Mouse (Mus musculus) forebrain, embryonic 11.5 days (tissue): Measurements from ENCODE around the gene Rsad1. TPM values are rescaled to one million over a fixed set of nuclear protein-coding genes. Genes with fewer than 3 reads are reported as not detected.

Experiments used
- ATAC-seq: fragments of 200-750 bp; cut with Nextera tagmentation; replicated peaks from 2 replicates; pipeline ENCODE4 v1.8.0; 2017; ENCODE audit warnings: moderate TSS enrichment; ENCODE audit not compliant: low FRiP score
- DNase-seq: peaks from one replicate; pipeline ENCODE4 v3.0.0-alpha.2; 2017; ENCODE audit warnings: low spot score
- H3K27ac ChIP-seq: fragments of 300-500 bp; sonication (generic); 2 replicates; pipeline ENCODE4 v1.5.1; 2014; ENCODE audit warnings: low read depth, low read length
- H3K27me3 ChIP-seq: fragments of 300-500 bp; sonication (generic); 2 replicates; pipeline ENCODE4 v1.6.1; 2014; ENCODE audit warnings: mild to moderate bottlenecking, low read length, mixed read lengths; ENCODE audit not compliant: control insufficient read depth, insufficient read depth
- H3K36me3 ChIP-seq: fragments of 300-500 bp; sonication (generic); 2 replicates; pipeline ENCODE4 v1.6.1; 2014; ENCODE audit warnings: mild to moderate bottlenecking, low read length, moderate library complexity, mixed read lengths; ENCODE audit not compliant: control insufficient read depth, insufficient read depth
- H3K4me1 ChIP-seq: fragments of 300-500 bp; sonication (generic); replicated peaks from 2 replicates; pipeline ENCODE4 v1.6.1; 2014; ENCODE audit warnings: low read length, mixed read lengths; ENCODE audit not compliant: control insufficient read depth, insufficient read depth
- H3K4me2 ChIP-seq: fragments of 300-500 bp; sonication (generic); 2 replicates; pipeline ENCODE4 v1.6.1; 2014; ENCODE audit warnings: low read depth, mild to moderate bottlenecking, low read length, moderate library complexity, mixed read lengths; ENCODE audit not compliant: severe bottlenecking
- H3K4me3 ChIP-seq: fragments of 300-500 bp; sonication (generic); 2 replicates; pipeline ENCODE4 v1.5.1; 2014; ENCODE audit warnings: low read depth, low read length
- H3K9ac ChIP-seq: fragments of 300-500 bp; sonication (generic); 2 replicates; pipeline ENCODE4 v1.6.1; 2014; ENCODE audit warnings: low read length
- H3K9me3 ChIP-seq: fragments of 300-500 bp; sonication (generic); 2 replicates; pipeline ENCODE4 v1.6.1; 2016; ENCODE audit warnings: low read length, mixed read lengths; ENCODE audit not compliant: control insufficient read depth
- WGBS: fragments of 180-500 bp; shearing (Covaris S2); extraction: QIAGEN DNeasy Blood & Tissue Kit; methylation state at CpG from one replicate; pipeline ENCODE4 v1.1.7; 2014; 5-methylcytosine and 5-hydroxymethylcytosine counted together
- polyA plus RNA-seq: library from polyadenylated mRNA; unstranded; fragments of >200 nt; fragmentation: Nextera tagmentation; extraction: Ambion mirVana; gene quantifications from 2 replicates; pipeline ENCODE4 v1.2.1, GENCODE M21; 2014

The Rsad1 gene
- polyA plus RNA-seq, 1 experiment from 2014 or later: 3.7 TPM

- 37% methylated on average over 9 of the region's 9 CpGs for WGBS
- ATAC-seq (no peak), DNase-seq (peak; percentile 86)
- Histone ChIP-seq H3K27me3 (no peaks in the 10 kb centered on the region), H3K27ac (no peak overlapping the region), H3K9ac (no peak overlapping the region), H3K4me3 (no peak overlapping the region), H3K9me3 (no peaks in the 10 kb centered on the region), H3K4me1 (peaks cover 4% of the 10 kb centered on the region; the same call in 1 of the 2 replicates), H3K36me3 (no peaks in the 10 kb centered on the region), H3K4me2 (no peak overlapping the region)
Observed at GRCm38 (mm10) chr11:94543932-94544331, 5.1 kb downstream of the Rsad1 start.

GRCm38 (mm10) chr11:94543344-94543743 is 5.7 kb downstream of the Rsad1 start:
- H3K4me2 ChIP-seq: no peak overlapping the region
- 80% methylated on average over 12 of the region's 12 CpGs for WGBS
- no peak overlapping the region for H3K9ac ChIP-seq
- DNase-seq: no peak
- H3K4me1 ChIP-seq: peaks cover 3% of the 10 kb centered on the region; the same call in 1 of the 2 replicates
- H3K36me3 ChIP-seq: no peaks in the 10 kb centered on the region
- H3K4me3 ChIP-seq: no peak overlapping the region
- ATAC-seq: no peak
- no peak overlapping the region for H3K27ac ChIP-seq
- no peaks in the 10 kb centered on the region for H3K27me3 ChIP-seq
- H3K9me3 ChIP-seq: no peaks in the 10 kb centered on the region

- Histone ChIP-seq H3K4me3 (no peak overlapping the region), H3K9me3 (no peaks in the 10 kb centered on the region), H3K27me3 (no peaks in the 10 kb centered on the region), H3K36me3 (no peaks in the 10 kb centered on the region), H3K4me2 (no peak overlapping the region), H3K9ac (no peak overlapping the region), H3K4me1 (no peaks in the 10 kb centered on the region), H3K27ac (no peak overlapping the region)
- ATAC-seq (no peak), DNase-seq (no peak)
- 85% methylated on average over 4 of the region's 4 CpGs for WGBS
Observed at GRCm38 (mm10) chr11:94542400-94542799, 6.7 kb downstream of the Rsad1 start.

GRCm38 (mm10) chr11:94539761-94540160 is 9.3 kb downstream of the Rsad1 start:
- Histone ChIP-seq H3K4me2 (no peak overlapping the region), H3K27me3 (no peaks in the 10 kb centered on the region), H3K27ac (no peak overlapping the region), H3K9me3 (no peaks in the 10 kb centered on the region), H3K9ac (no peak overlapping the region), H3K4me1 (no peaks in the 10 kb centered on the region), H3K4me3 (no peak overlapping the region), H3K36me3 (no peaks in the 10 kb centered on the region)
- ATAC-seq (no peak), DNase-seq (no peak)
- 89% methylated on average over 7 of the region's 7 CpGs for WGBS

- H3K4me3 ChIP-seq: no peak overlapping the region
- no peaks in the 10 kb centered on the region for H3K27me3 ChIP-seq
- no peaks in the 10 kb centered on the region for H3K9me3 ChIP-seq
- no peaks in the 10 kb centered on the region for H3K4me1 ChIP-seq
- no peak overlapping the region for H3K27ac ChIP-seq
- no peaks in the 10 kb centered on the region for H3K36me3 ChIP-seq
- H3K9ac ChIP-seq: no peak overlapping the region
- ATAC-seq: no peak
- no peak for DNase-seq
- WGBS: 73% methylated on average over 8 of the region's 8 CpGs
- H3K4me2 ChIP-seq: no peak overlapping the region
Observed at GRCm38 (mm10) chr11:94538733-94539292, 10.2 kb downstream of the Rsad1 start.

- H3K9ac ChIP-seq: no peak overlapping the region
- 86% methylated on average over 8 of the region's 8 CpGs for WGBS
- no peak overlapping the region for H3K27ac ChIP-seq
- no peak for DNase-seq
- no peaks in the 10 kb centered on the region for H3K36me3 ChIP-seq
- no peak overlapping the region for H3K4me3 ChIP-seq
- ATAC-seq: no peak
- H3K27me3 ChIP-seq: no peaks in the 10 kb centered on the region
- H3K9me3 ChIP-seq: no peaks in the 10 kb centered on the region
- H3K4me2 ChIP-seq: no peak overlapping the region
- no peaks in the 10 kb centered on the region for H3K4me1 ChIP-seq
Observed at GRCm38 (mm10) chr11:94533171-94533570, 15.9 kb downstream of the Rsad1 start.

- DNase-seq (no peak), ATAC-seq (no peak)
- 53% methylated on average over 3 of the region's 3 CpGs for whole genome bisulfite sequencing
Observed at GRCm38 (mm10) chr11:94528879-94529278, 20.2 kb downstream of the Rsad1 start.

GRCm38 (mm10) chr11:94526171-94526879 is 22.7 kb downstream of the Rsad1 start:
- DNase-seq (no peak), ATAC-seq (0 out of 2 replicates have a peak, but pooled peaks have one; percentile 33)
- Histone ChIP-seq H3K9ac (no peak overlapping the region), H3K9me3 (no peaks in the 10 kb centered on the region), H3K27ac (no peak overlapping the region), H3K4me3 (no peak overlapping the region), H3K4me1 (no peaks in the 10 kb centered on the region), H3K4me2 (no peak overlapping the region), H3K36me3 (no peaks in the 10 kb centered on the region), H3K27me3 (no peaks in the 10 kb centered on the region)
- WGBS: 57% methylated on average over 9 of the region's 9 CpGs

More at GRCm38 (mm10) chr11:94528879-94529278, 20.2 kb downstream of the Rsad1 start:
- Histone ChIP-seq H3K27ac (no peak overlapping the region), H3K4me1 (no peaks in the 10 kb centered on the region), H3K4me2 (no peak overlapping the region), H3K36me3 (no peaks in the 10 kb centered on the region), H3K9ac (no peak overlapping the region), H3K9me3 (no peaks in the 10 kb centered on the region), H3K27me3 (no peaks in the 10 kb centered on the region), H3K4me3 (no peak overlapping the region)
